Mouse (Mus musculus) MN1 (cell line): ENCODE measurements around the gene Wdr64.

Experiments
- DNase-seq: peaks from one replicate; pipeline ENCODE4 v3.0.0-alpha.2; 2016; ENCODE audit warnings: low spot score

The Wdr64 gene

GRCm38 (mm10) chr1:175725771-175726170 is 27.4 kb downstream of the Wdr64 start:
- DNase-seq: no peak

- DNase-seq: no peak
These were observed 56.4 kb downstream of the Wdr64 start for GRCm38 (mm10) chr1:175754576-175755364.

GRCm38 (mm10) chr1:175794668-175795067 is 96.3 kb downstream of the Wdr64 start:
- no peak for DNase-seq

GRCm38 (mm10) chr1:175808356-175808755 is 110.0 kb downstream of the Wdr64 start:
- DNase-seq: no peak

GRCm38 (mm10) chr1:175811625-175812024 is 113.2 kb downstream of the Wdr64 start:
- no peak for DNase-seq

GRCm38 (mm10) chr1:175823815-175824438 is 125.5 kb downstream of the Wdr64 start:
- no peak for DNase-seq

- no peak for DNase-seq
These were observed 130.1 kb downstream of the Wdr64 start for GRCm38 (mm10) chr1:175828539-175828938.

GRCm38 (mm10) chr1:175829220-175829619 is 130.8 kb downstream of the Wdr64 start:
- no peak for DNase-seq

- DNase-seq: no peak
These were observed 157.1 kb downstream of the Wdr64 start for GRCm38 (mm10) chr1:175855515-175855914.
